Mouse (Mus musculus) lung, postnatal 0 days (tissue): Measurements from ENCODE around the gene St7l.

Source experiments
- CTCF ChIP-seq: IDR thresholded peaks from 2 replicates; pipeline ENCODE4 v1.5.1; 2016; ENCODE audit warnings: antibody characterized with exemption, mild to moderate bottlenecking
- EP300 ChIP-seq: IDR thresholded peaks from 2 replicates; pipeline ENCODE4 v1.6.1; 2016; ENCODE audit warnings: antibody characterized with exemption, mild to moderate bottlenecking, control low read depth

DNA sequence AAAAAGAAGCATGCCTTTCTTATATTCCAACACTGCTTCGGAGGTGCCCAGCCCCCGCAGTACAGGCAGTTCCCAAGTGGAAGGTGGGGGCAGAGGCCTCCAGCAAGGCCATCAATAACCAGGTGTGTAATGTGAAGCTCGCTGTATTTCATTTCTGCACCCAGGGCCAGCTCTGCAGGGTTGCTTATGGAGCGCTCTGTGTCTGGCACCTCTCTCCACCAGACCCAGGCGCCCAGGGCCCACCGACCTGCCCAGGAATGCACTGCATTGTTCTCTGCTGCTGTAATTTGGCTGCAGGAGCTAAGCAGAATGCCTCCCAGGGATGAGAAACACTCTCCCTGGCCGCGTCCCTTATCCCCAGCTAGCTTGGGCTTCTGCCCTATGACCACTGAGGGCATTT is 79.5 kb downstream of the St7l start:
- no peak for TF ChIP-seq CTCF
- no peak for TF ChIP-seq EP300
